Mouse (Mus musculus): Measurements from ENCODE around the gene Birc6. TPM values are rescaled to one million over a fixed set of nuclear protein-coding genes. Genes with fewer than 3 reads are reported as not detected.

The Birc6 gene
- polyA plus RNA-seq, 1 experiment from 2014 or later: 46.6 TPM

DNA sequence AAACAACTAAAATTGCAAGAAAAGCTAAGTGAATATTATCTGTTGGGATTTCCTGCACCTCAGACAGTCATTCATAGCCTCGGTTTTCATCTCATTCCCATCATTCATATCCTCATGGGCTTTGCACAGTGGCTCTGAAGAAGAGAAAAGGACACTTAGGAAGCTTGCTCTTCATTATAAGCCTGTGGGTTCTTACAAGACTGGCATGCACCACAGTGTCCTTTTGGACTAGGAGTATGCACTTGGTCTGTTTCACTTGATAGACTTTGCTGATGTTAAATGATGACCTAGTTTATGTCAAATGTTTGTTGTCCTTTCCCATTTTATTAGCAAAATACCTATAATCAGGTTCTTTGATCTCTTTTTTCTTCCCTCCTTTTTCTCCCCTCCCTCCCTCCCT lies 9.4 kb downstream of the Birc6 start:
- Histone ChIP-seq H3K9ac (ENCODE audit: low read length) (no peak overlapping the region), H3K4me2 (ENCODE audit: low read depth, low read length) (no peak overlapping the region), H3K9me3 (replicated peaks; ENCODE audit: control insufficient read depth, low read length) (no peaks in the 10 kb centered on the region), H3K36me3 (ENCODE audit: control insufficient read depth, insufficient read depth) (no peaks in the 10 kb centered on the region), H3K27ac (ENCODE audit: low read length) (no peak overlapping the region), H3K4me1 (ENCODE audit: control insufficient read depth, insufficient read depth, low read length) (peaks cover 4% of the 10 kb centered on the region; the same call in 1 of the 2 replicates), H3K4me3 (ENCODE audit: low read length) (no peak overlapping the region), H3K27me3 (ENCODE audit: control insufficient read depth, insufficient read depth, low read length) (no peaks in the 10 kb centered on the region)
- ATAC-seq (replicated peaks; ENCODE audit: extremely low read depth, insufficient read depth, low FRiP score): no peak
- WGBS: 52% methylated on average over 1 of the region's 1 CpGs

DNA sequence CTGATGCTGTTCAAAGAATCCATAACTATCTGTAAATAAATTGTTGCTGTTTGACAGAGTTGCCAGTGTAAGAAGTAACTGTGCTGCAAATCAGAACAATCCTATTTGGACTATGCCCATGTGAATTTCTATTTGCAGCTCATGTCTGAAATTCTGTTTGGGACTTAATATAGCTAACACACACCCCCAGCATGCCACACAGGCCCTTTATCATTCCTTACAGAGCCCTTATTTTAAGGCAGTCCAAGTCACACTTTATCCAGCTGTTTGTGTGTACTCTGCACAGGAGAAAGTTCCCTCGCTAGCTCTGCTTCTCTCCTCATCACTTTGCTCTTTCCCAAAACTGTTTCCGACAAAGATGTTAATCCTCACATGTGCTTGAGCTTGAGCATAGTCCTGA lies 15.5 kb downstream of the Birc6 start:
- Histone ChIP-seq H3K4me3 (ENCODE audit: low read length) (no peak overlapping the region), H3K27ac (ENCODE audit: low read length) (peak overlapping the region; percentile 90), H3K9ac (ENCODE audit: low read length) (peak overlapping the region; percentile 21), H3K27me3 (ENCODE audit: control insufficient read depth, insufficient read depth, low read length) (no peaks in the 10 kb centered on the region), H3K4me2 (ENCODE audit: low read depth, low read length) (peak overlapping the region; percentile 47), H3K9me3 (replicated peaks; ENCODE audit: control insufficient read depth, low read length) (no peaks in the 10 kb centered on the region), H3K4me1 (ENCODE audit: control insufficient read depth, insufficient read depth, low read length) (peaks cover 6% of the 10 kb centered on the region), H3K36me3 (ENCODE audit: control insufficient read depth, insufficient read depth) (peaks cover 14% of the 10 kb centered on the region)
- WGBS: 60% methylated on average over 2 of the region's 2 CpGs
- ATAC-seq (replicated peaks; ENCODE audit: extremely low read depth, insufficient read depth, low FRiP score): peak; percentile 71

DNA sequence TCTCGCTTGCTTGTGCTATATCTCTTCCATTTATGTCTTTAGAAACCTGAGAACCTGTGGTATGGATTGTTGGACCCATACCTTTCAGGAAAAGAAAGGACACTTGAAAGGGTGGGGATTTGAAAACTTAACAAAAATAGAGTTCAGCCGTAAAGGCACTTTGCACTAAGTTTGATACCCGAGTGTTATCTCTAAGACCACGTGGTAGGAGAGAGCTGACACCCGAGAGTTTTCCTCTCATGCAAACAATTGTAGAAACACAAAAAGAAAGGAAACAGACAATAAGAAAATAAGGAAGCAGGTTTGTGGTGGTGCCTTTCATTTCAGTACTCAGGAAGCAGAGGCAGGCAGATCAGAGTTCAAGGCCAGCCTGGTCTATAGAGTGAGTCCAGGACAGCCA lies 26.0 kb downstream of the Birc6 start:
- 57% methylated on average over 5 of the region's 5 CpGs for WGBS
- Histone ChIP-seq H3K27me3 (ENCODE audit: control insufficient read depth, insufficient read depth, low read length) (no peaks in the 10 kb centered on the region), H3K27ac (ENCODE audit: low read length) (no peak overlapping the region), H3K4me1 (ENCODE audit: control insufficient read depth, insufficient read depth, low read length) (no peaks in the 10 kb centered on the region), H3K4me2 (ENCODE audit: low read depth, low read length) (no peak overlapping the region), H3K9me3 (replicated peaks; ENCODE audit: control insufficient read depth, low read length) (no peaks in the 10 kb centered on the region), H3K9ac (ENCODE audit: low read length) (no peak overlapping the region), H3K4me3 (ENCODE audit: low read length) (no peak overlapping the region), H3K36me3 (ENCODE audit: control insufficient read depth, insufficient read depth) (peaks cover 22% of the 10 kb centered on the region)
- no peak for ATAC-seq (replicated peaks; ENCODE audit: extremely low read depth, insufficient read depth, low FRiP score)

DNA sequence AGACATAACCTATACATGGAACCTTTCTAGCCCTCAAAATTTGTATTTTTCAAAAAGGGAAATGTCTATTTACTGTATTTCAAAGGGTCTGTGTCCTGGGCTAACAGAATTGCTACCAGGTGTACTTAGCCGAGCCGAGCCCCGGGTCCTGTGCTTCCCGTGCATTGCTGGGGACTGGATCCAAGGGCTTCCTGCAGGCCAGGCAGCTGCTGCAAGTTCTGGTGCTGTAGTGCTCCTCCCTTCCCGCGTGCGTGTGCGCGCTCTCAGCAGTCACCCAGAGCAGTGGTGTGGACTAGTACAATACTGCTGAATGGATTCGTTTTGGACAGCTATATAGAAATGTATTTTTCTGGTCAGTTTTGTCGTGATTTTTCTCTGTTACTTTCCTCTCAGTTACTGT lies 31.8 kb downstream of the Birc6 start:
- 91% methylated on average over 11 of the region's 11 CpGs for WGBS
- ATAC-seq (replicated peaks; ENCODE audit: extremely low read depth, insufficient read depth, low FRiP score): no peak

DNA sequence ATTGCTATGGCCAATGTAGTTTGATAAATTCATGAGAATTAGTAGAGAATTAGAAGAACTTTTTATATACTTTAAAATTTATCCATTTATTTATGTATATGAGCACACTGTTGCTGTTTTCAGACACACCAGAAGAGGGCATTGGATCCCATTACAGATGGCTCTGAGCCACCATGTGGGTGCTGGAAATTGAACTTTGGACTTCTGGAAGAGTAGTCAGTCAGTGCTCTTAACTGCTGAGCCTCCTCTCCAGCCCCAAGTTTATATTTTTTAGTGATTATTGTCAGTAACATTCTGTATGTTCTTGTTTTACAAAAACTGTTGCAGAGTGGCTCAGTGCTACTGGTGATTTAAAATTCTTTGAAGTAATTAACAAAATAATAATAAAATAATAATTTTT lies 36.1 kb downstream of the Birc6 start:
- H3K4me3 ChIP-seq (ENCODE audit: low read length): no peak overlapping the region
- no peak overlapping the region for H3K4me2 ChIP-seq (ENCODE audit: low read depth, low read length)
- H3K9ac ChIP-seq (ENCODE audit: low read length): no peak overlapping the region
- no peak overlapping the region for H3K27ac ChIP-seq (ENCODE audit: low read length)
- H3K36me3 ChIP-seq (ENCODE audit: control insufficient read depth, insufficient read depth): peaks cover 10% of the 10 kb centered on the region; the same call in 1 of the 2 replicates
- no peaks in the 10 kb centered on the region for H3K27me3 ChIP-seq (ENCODE audit: control insufficient read depth, insufficient read depth, low read length)
- H3K4me1 ChIP-seq (ENCODE audit: control insufficient read depth, insufficient read depth, low read length): no peaks in the 10 kb centered on the region
- no peak for ATAC-seq (replicated peaks; ENCODE audit: extremely low read depth, insufficient read depth, low FRiP score)
- no peaks in the 10 kb centered on the region for H3K9me3 ChIP-seq (replicated peaks; ENCODE audit: control insufficient read depth, low read length)

More for the DNA sequence above, 31.8 kb downstream of the Birc6 start:
- Histone ChIP-seq H3K27ac (ENCODE audit: low read length) (no peak overlapping the region), H3K9me3 (replicated peaks; ENCODE audit: control insufficient read depth, low read length) (no peaks in the 10 kb centered on the region), H3K27me3 (ENCODE audit: control insufficient read depth, insufficient read depth, low read length) (no peaks in the 10 kb centered on the region), H3K4me2 (ENCODE audit: low read depth, low read length) (no peak overlapping the region), H3K36me3 (ENCODE audit: control insufficient read depth, insufficient read depth) (peaks cover 13% of the 10 kb centered on the region), H3K4me1 (ENCODE audit: control insufficient read depth, insufficient read depth, low read length) (no peaks in the 10 kb centered on the region), H3K4me3 (ENCODE audit: low read length) (no peak overlapping the region), H3K9ac (ENCODE audit: low read length) (no peak overlapping the region)

DNA sequence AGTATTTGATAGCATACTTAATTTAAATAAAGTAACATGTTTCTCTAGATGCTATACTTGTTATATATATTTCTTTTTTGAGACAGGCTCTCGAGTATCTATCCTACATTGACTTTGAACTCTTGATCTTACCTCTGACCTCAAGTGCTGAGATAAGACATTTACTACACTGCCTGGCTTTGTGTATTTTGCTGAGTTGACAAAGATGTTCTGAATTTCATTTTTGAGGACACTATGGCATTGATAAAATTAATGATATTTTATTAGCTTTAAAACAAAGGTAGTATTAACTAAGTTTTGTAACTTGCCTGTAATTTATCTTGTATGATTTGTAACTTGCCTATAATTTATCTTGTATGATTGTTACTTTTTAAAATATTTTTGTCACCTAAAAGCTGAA lies 41.1 kb downstream of the Birc6 start:
- 74% methylated on average over 1 of the region's 1 CpGs for WGBS
- no peak overlapping the region for H3K9ac ChIP-seq (ENCODE audit: low read length)
- H3K27me3 ChIP-seq (ENCODE audit: control insufficient read depth, insufficient read depth, low read length): no peaks in the 10 kb centered on the region
- peaks cover 4% of the 10 kb centered on the region; the same call in 1 of the 2 replicates for H3K36me3 ChIP-seq (ENCODE audit: control insufficient read depth, insufficient read depth)
- no peaks in the 10 kb centered on the region for H3K9me3 ChIP-seq (replicated peaks; ENCODE audit: control insufficient read depth, low read length)
- no peak overlapping the region for H3K27ac ChIP-seq (ENCODE audit: low read length)
- no peak overlapping the region for H3K4me2 ChIP-seq (ENCODE audit: low read depth, low read length)
- no peaks in the 10 kb centered on the region for H3K4me1 ChIP-seq (ENCODE audit: control insufficient read depth, insufficient read depth, low read length)
- ATAC-seq (replicated peaks; ENCODE audit: extremely low read depth, insufficient read depth, low FRiP score): no peak
- H3K4me3 ChIP-seq (ENCODE audit: low read length): no peak overlapping the region

DNA sequence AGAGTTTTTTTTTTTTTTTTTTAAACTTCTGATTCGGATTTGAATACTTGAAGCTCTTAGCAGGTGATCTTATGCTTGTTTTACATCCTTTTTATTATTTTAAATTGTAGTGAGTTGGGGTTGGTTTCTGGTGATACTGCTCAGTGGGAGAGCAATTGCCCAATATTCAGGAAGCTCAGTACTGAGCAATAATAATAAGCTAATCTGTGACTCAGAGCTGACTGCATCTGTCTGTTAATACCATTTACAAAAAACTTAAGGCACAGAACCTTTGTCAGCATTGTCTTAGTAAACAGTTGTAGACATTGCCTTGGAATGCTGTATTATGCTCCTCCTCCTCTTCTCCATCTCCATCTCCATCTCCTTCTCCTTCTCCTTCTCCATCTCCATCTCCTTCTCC lies 42.5 kb downstream of the Birc6 start:
- 81% methylated on average over 1 of the region's 1 CpGs for WGBS
- H3K27me3 ChIP-seq (ENCODE audit: control insufficient read depth, insufficient read depth, low read length): no peaks in the 10 kb centered on the region
- H3K9me3 ChIP-seq (replicated peaks; ENCODE audit: control insufficient read depth, low read length): no peaks in the 10 kb centered on the region
- H3K4me3 ChIP-seq (ENCODE audit: low read length): no peak overlapping the region
- H3K9ac ChIP-seq (ENCODE audit: low read length): no peak overlapping the region
- H3K36me3 ChIP-seq (ENCODE audit: control insufficient read depth, insufficient read depth): peaks cover 4% of the 10 kb centered on the region; the same call in 1 of the 2 replicates
- H3K4me2 ChIP-seq (ENCODE audit: low read depth, low read length): no peak overlapping the region
- H3K4me1 ChIP-seq (ENCODE audit: control insufficient read depth, insufficient read depth, low read length): no peaks in the 10 kb centered on the region
- no peak overlapping the region for H3K27ac ChIP-seq (ENCODE audit: low read length)
- ATAC-seq (replicated peaks; ENCODE audit: extremely low read depth, insufficient read depth, low FRiP score): no peak

DNA sequence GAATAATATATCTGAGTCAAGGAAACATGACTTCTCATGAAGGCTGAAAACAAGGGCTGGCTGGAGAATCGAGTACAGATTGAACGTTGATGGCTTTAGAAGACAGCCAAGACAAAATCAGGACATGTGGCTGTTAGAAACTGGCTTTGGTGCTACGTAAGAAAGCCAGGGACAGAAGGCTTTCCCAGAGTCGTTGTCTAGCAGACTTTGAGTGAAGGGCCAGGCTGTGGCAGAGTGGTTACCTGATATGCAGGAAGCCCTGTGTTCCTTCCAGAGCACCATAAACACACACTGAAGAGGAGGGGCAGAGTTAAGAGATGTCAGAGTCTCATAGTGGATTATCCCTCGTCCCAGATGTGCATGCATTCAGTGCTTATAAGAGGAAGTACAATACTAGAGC lies 49.1 kb downstream of the Birc6 start:
- H3K27me3 ChIP-seq (ENCODE audit: control insufficient read depth, insufficient read depth, low read length): no peaks in the 10 kb centered on the region
- ATAC-seq (replicated peaks; ENCODE audit: extremely low read depth, insufficient read depth, low FRiP score): no peak
- WGBS: 64% methylated on average over 5 of the region's 5 CpGs
- H3K9me3 ChIP-seq (replicated peaks; ENCODE audit: control insufficient read depth, low read length): no peaks in the 10 kb centered on the region
- H3K4me2 ChIP-seq (ENCODE audit: low read depth, low read length): no peak overlapping the region
- H3K4me3 ChIP-seq (ENCODE audit: low read length): no peak overlapping the region
- H3K27ac ChIP-seq (ENCODE audit: low read length): no peak overlapping the region
- H3K36me3 ChIP-seq (ENCODE audit: control insufficient read depth, insufficient read depth): peaks cover 15% of the 10 kb centered on the region
- H3K4me1 ChIP-seq (ENCODE audit: control insufficient read depth, insufficient read depth, low read length): no peaks in the 10 kb centered on the region
- H3K9ac ChIP-seq (ENCODE audit: low read length): no peak overlapping the region

DNA sequence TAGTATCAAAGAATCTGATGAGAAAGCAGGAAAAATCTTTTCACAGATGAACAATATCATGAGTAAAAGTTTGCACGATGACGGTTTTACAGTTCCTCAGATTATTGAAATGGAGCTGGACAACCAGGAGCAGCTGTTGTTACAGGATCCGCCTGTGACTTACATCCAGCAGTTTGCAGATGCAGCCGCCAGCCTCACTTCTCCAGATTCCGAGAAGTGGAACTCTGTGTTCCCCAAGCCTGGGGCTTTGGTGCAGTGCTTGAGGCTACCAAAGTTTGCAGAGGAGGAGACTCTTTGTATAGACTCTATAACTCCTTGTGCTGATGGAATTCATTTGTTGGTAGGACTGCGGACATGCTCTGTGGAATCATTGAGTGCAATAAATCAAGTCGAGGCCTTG lies 51.5 kb downstream of the Birc6 start:
- Histone ChIP-seq H3K4me2 (ENCODE audit: low read depth, low read length) (no peak overlapping the region), H3K4me1 (ENCODE audit: control insufficient read depth, insufficient read depth, low read length) (peaks cover 3% of the 10 kb centered on the region; the same call in 1 of the 2 replicates), H3K9ac (ENCODE audit: low read length) (no peak overlapping the region), H3K4me3 (ENCODE audit: low read length) (no peak overlapping the region), H3K27me3 (ENCODE audit: control insufficient read depth, insufficient read depth, low read length) (no peaks in the 10 kb centered on the region), H3K36me3 (ENCODE audit: control insufficient read depth, insufficient read depth) (peaks cover 15% of the 10 kb centered on the region), H3K9me3 (replicated peaks; ENCODE audit: control insufficient read depth, low read length) (no peaks in the 10 kb centered on the region), H3K27ac (ENCODE audit: low read length) (no peak overlapping the region)
- WGBS: 95% methylated on average over 7 of the region's 7 CpGs
- no peak for ATAC-seq (replicated peaks; ENCODE audit: extremely low read depth, insufficient read depth, low FRiP score)

DNA sequence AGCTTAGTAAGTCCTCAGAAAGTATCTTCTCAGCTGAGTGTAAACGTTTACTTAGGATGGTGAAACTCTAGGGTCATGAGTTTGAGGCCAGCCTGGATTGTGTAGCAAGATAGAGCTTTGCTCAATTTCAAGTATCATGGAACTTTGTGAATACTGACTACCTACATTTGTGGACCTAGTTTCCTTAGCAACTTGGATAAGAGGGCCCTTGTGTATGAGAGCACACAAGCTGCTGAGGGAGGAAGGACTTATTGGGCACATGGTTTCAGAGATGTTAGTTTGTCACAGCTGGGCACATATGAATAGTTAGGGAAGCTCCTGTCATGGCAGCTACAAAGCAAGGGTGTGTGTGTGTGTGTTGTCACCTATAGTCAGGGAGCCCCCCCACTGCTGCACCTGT lies 52.6 kb downstream of the Birc6 start:
- no peak overlapping the region for H3K4me2 ChIP-seq (ENCODE audit: low read depth, low read length)
- 80% methylated on average over 1 of the region's 1 CpGs for WGBS
- peaks cover 3% of the 10 kb centered on the region; the same call in 1 of the 2 replicates for H3K4me1 ChIP-seq (ENCODE audit: control insufficient read depth, insufficient read depth, low read length)
- no peaks in the 10 kb centered on the region for H3K27me3 ChIP-seq (ENCODE audit: control insufficient read depth, insufficient read depth, low read length)
- H3K4me3 ChIP-seq (ENCODE audit: low read length): no peak overlapping the region
- H3K27ac ChIP-seq (ENCODE audit: low read length): no peak overlapping the region
- peaks cover 15% of the 10 kb centered on the region for H3K36me3 ChIP-seq (ENCODE audit: control insufficient read depth, insufficient read depth)
- no peak overlapping the region for H3K9ac ChIP-seq (ENCODE audit: low read length)
- no peak for ATAC-seq (replicated peaks; ENCODE audit: extremely low read depth, insufficient read depth, low FRiP score)
- H3K9me3 ChIP-seq (replicated peaks; ENCODE audit: control insufficient read depth, low read length): no peaks in the 10 kb centered on the region
